Mouse (Mus musculus) thymus, adult 2 months (tissue): ENCODE results near the gene Map4k3. TPM values are rescaled to one million over a fixed set of nuclear protein-coding genes. Genes with fewer than 3 reads are reported as not detected.
"Not testable (repeated sequence)": the region's sequence is repeated elsewhere in the genome, so short reads cannot be mapped to it uniquely, and the experiment has no call there.

ENCODE experiments used
- DNase-seq: peaks from one replicate; pipeline ENCODE4 v3.0.0; 2021
- H3K27ac ChIP-seq: fragments of 200-500 bp; 2 replicates; pipeline ENCODE4 v1.5.1; 2012; ENCODE audit warnings: low read length, control low read depth; ENCODE audit not compliant: control insufficient read depth, insufficient read depth
- H3K27me3 ChIP-seq: fragments of 200-500 bp; 2 replicates; pipeline ENCODE4 v1.6.1; 2012; ENCODE audit warnings: mild to moderate bottlenecking, low read length, moderate library complexity, mixed read lengths; ENCODE audit not compliant: control insufficient read depth, insufficient read depth
- H3K36me3 ChIP-seq: fragments of 200-500 bp; 2 replicates; pipeline ENCODE4 v1.6.1; 2012; ENCODE audit warnings: mild to moderate bottlenecking, low read length, moderate library complexity; ENCODE audit not compliant: control insufficient read depth, insufficient read depth
- H3K4me1 ChIP-seq: fragments of 200-500 bp; replicated peaks from 2 replicates; pipeline ENCODE4 v1.6.1; 2012; ENCODE audit warnings: low read length; ENCODE audit not compliant: control insufficient read depth, insufficient read depth
- H3K4me3 ChIP-seq: fragments of 200-500 bp; 2 replicates; pipeline ENCODE4 v1.5.1; 2012; ENCODE audit warnings: mild to moderate bottlenecking, low read length, control low read depth, moderate library complexity; ENCODE audit not compliant: control insufficient read depth, insufficient read depth
- CTCF ChIP-seq: fragments of 200-500 bp; IDR thresholded peaks from 2 replicates; pipeline ENCODE4 v1.5.1; 2012; ENCODE audit warnings: mild to moderate bottlenecking, control low read depth, low read length, moderate library complexity, borderline replicate concordance; ENCODE audit not compliant: control insufficient read depth, poor library complexity, insufficient read depth; ENCODE audit errors: extremely low read depth
- POLR2A ChIP-seq: fragments of 200-500 bp; IDR thresholded peaks from 2 replicates; pipeline ENCODE4 v1.6.1; 2012; ENCODE audit warnings: mild to moderate bottlenecking, low read length, control low read depth, moderate library complexity; ENCODE audit not compliant: control insufficient read depth, poor library complexity, insufficient read depth; ENCODE audit errors: extremely low read depth
- WGBS: fragments of 180-500 bp; shearing (Covaris S2); methylation state at CpG from one replicate; pipeline ENCODE4 v1.1.7; 2018; 5-methylcytosine and 5-hydroxymethylcytosine counted together
- polyA plus RNA-seq: library from polyadenylated mRNA; depleted of rRNA; stranded (reverse); fragments of >200 nt; gene quantifications from 2 replicates; pipeline ENCODE4 v1.2.3, GENCODE M21; 2012

Gene Map4k3
- polyA plus RNA-seq, 1 experiment: 5.9 TPM

DNA sequence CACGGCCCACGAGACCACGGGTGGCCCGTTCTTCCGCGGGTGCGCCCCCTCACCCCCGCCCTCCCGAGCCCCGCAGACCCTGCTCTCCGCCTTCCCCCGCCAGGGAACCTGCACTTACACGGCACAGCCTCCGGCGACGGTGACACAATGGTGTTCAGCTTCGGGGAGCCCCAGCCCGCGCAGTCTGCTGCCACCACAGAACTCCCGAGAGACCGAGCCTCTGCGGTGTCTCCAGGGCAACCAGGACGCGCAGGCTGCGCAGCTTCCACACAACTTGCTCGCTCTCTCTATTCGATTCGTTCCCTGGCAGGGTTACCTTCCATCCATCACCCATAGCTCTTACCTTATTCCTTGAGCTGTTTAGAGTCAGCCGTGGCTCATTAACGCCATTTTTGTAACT lies 151.1 kb downstream of the Map4k3 start:
- no peaks in the 10 kb centered on the region for H3K27me3 ChIP-seq
- WGBS: under 1% methylated on average over 30 of the region's 30 CpGs
- H3K4me1 ChIP-seq: no peaks in the 10 kb centered on the region; the same call in 1 of the 2 replicates
- DNase-seq: peak; percentile 44
- H3K27ac ChIP-seq: no peak overlapping the region
- H3K36me3 ChIP-seq: no peaks in the 10 kb centered on the region
- H3K4me3 ChIP-seq: no peak overlapping the region
- TF ChIP-seq POLR2A: no peak
- TF ChIP-seq CTCF: no peak

DNA sequence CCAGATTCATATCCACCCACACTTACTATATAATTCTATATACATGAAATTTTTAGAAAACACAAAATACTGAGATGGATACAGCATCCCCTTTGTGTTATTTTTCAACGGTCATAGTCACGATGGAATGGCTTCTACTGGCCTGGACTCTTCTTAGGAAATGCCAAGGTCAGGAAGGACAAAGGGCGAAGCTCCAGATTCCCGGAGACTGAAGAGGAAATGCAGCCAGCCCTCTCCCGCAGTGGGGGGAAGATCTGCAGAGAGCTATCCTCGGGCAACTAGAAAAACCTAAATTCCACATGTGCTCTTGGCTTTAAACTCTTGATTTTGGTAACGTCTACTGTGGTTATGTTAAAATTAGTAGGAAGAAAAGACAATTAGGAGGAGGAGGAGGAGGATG lies 153.3 kb downstream of the Map4k3 start:
- Histone ChIP-seq H3K4me3 (no peak overlapping the region), H3K27ac (no peak overlapping the region), H3K27me3 (no peaks in the 10 kb centered on the region), H3K36me3 (no peaks in the 10 kb centered on the region), H3K4me1 (no peaks in the 10 kb centered on the region; the same call in 1 of the 2 replicates)
- WGBS: 80% methylated on average over 7 of the region's 7 CpGs
- no peak for DNase-seq
- TF ChIP-seq CTCF (no peak), POLR2A (no peak)

DNA sequence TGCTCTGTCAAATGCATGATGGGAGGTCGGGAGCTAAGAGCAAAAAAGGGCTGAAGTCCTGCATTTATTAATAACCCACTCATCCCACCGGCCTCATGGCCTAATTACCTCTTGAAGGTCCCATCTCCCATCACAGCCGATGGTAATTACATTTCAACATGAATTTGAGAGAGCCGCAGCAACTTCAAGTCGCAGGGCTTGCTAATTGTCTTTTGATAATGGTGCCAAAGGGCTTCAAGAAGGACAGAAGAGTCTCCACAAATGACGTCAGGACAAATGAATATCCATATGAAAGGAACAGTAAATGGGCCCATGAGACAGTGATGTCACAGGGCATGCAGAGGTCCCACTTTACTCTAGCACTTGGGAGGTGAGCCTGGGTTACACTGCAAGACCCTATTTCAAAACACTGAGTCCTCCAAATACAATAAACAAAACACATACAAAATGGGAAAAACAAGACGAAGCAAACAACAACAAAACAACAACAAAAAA lies 153.8 kb downstream of the Map4k3 start:
- no peaks in the 10 kb centered on the region for H3K27me3 ChIP-seq
- H3K4me3 ChIP-seq: no peak overlapping the region
- H3K36me3 ChIP-seq: no peaks in the 10 kb centered on the region
- 96% methylated on average over 7 of the region's 7 CpGs for WGBS
- no peak for TF ChIP-seq CTCF
- TF ChIP-seq POLR2A: no peak
- no peaks in the 10 kb centered on the region; the same call in 1 of the 2 replicates for H3K4me1 ChIP-seq
- no peak for DNase-seq
- H3K27ac ChIP-seq: no peak overlapping the region

DNA sequence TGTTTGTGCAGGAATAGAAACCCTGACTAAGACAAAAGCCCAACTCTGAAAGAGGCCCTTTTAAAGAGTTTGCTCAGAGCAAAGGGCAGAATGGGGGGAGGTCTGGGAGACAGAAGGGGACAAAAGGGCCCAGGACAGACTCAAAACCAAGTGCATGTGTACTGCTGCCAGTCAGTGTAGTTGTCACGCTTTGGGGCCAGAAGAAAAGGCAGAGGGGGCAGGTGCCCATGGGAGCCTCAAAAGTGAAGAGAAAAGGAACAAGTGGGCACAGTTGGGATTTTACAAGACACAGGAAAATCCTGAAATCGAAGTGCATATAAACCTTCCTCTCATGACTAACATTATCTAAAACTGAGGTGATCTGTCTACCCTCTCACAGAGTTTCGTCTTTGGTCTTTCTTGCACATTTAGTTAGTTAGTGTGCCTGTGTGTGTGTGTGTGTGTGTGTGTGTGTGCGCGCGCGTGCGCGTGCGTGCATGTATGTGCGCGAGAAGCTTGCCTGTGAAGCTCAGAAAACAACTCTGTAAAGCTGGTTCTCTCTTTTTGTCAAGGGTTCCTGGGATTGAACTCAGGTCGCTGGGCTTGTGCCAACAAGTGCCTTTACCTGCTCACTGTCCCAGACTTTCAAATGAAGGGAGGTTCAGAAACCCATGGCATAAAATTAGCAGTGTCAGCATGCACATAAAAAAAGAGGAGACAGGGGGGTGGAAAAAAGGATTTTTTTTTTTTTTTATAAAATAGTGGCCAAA lies 155.9 kb downstream of the Map4k3 start:
- TF ChIP-seq CTCF (no peak), POLR2A (no peak)
- Histone ChIP-seq H3K4me1 (no peaks in the 10 kb centered on the region; the same call in 1 of the 2 replicates), H3K27ac (no peak overlapping the region), H3K4me3 (no peak overlapping the region), H3K36me3 (peaks cover 11% of the 10 kb centered on the region), H3K27me3 (no peaks in the 10 kb centered on the region)
- no peak for DNase-seq
- WGBS: 96% methylated on average over 13 of the region's 13 CpGs

- TF ChIP-seq POLR2A: no peak
- no peak for TF ChIP-seq CTCF
- no peaks in the 10 kb centered on the region for H3K4me1 ChIP-seq
- no peak overlapping the region for H3K27ac ChIP-seq
- H3K4me3 ChIP-seq: no peak overlapping the region
- 91% methylated on average over 4 of the region's 4 CpGs for WGBS
- H3K36me3 ChIP-seq: peaks cover 13% of the 10 kb centered on the region
- no peaks in the 10 kb centered on the region for H3K27me3 ChIP-seq
- no peak for DNase-seq
These were observed 156.8 kb downstream of the Map4k3 start for GRCm38 (mm10) chr17:80571460-80571859.

DNA sequence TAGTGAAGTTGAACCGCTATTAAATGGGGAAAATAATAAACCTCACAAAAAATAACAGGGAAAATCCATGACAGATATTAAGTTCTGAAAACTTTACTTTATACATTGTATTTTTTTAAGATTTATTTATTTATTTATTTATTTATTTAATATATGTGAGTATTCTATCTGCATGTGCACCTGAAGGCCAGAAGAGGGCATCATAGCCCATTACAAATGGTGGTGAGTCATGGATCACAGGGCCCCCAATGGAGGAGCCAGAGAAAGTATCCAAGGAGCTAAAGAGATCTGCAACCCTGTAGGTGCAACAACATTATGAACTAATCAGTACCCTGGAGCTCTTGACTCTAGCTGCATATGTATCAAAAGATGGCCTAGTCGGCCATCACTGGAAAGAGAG lies 158.6 kb downstream of the Map4k3 start:
- H3K27ac ChIP-seq, H3K4me1 ChIP-seq, H3K27me3 ChIP-seq, H3K4me3 ChIP-seq, DNase-seq: not testable (repeated sequence)
- H3K36me3 ChIP-seq: peaks cover 16% of the 10 kb centered on the region
- WGBS: 90% methylated on average over 2 of the region's 2 CpGs
